Mouse (Mus musculus) lung, adult 2 months (tissue): ENCODE data around the gene Lypd8.

ENCODE experiments used
- CTCF ChIP-seq: fragments of 200-500 bp; IDR thresholded peaks from 2 replicates; pipeline ENCODE4 v1.5.1; 2011; ENCODE audit warnings: mild to moderate bottlenecking, low read length, control low read depth; ENCODE audit not compliant: insufficient read depth
- POLR2A ChIP-seq: fragments of 200-500 bp; IDR thresholded peaks from 2 replicates; pipeline ENCODE4 v1.6.1; 2011; ENCODE audit warnings: low read depth, mild to moderate bottlenecking, control low read depth, low read length, borderline replicate concordance; ENCODE audit errors: extremely low read depth

DNA sequence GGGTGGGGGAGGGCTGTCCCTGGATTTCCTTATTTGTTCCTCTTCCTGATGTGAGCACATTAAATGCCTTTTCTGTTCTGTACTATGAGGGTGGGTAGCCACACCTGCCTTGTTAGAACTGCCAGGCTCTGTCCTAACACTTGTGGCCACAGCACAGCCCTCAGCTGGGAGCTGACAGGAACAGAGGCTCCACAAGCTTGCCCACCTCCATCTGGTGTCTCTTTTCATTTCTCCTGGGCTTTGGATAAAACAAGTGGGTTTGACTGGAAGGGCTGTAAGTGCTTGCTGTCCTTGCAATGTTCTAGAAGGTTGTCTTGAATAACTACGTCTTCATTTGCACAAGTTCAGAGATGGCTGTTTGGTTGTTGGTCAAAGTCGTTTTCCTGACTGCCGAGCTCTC, 23.9 kb upstream of the Lypd8 start:
- TF ChIP-seq CTCF, result no peak
- TF ChIP-seq POLR2A, result no peak
